Mouse (Mus musculus) kidney, postnatal 0 days (tissue): ENCODE results near the gene Tbc1d25. TPM values are rescaled to one million over a fixed set of nuclear protein-coding genes. Genes with fewer than 3 reads are reported as not detected.

ENCODE experiments used
- ATAC-seq: fragments of 200-750 bp; cut with Nextera tagmentation; replicated peaks from 2 replicates; pipeline ENCODE4 v1.8.0; 2017; ENCODE audit warnings: low read depth, moderate number of reproducible peaks, moderate TSS enrichment, moderate library complexity; ENCODE audit not compliant: low FRiP score
- DNase-seq: peaks from one replicate; pipeline ENCODE4 v3.0.0-alpha.2; 2016; ENCODE audit warnings: low spot score
- H3K27ac ChIP-seq: fragments of 300-500 bp; sonication (generic); 2 replicates; pipeline ENCODE4 v1.5.1; 2014; ENCODE audit warnings: mild to moderate bottlenecking
- H3K27me3 ChIP-seq: fragments of 300-500 bp; sonication (generic); 2 replicates; pipeline ENCODE4 v1.6.1; 2014; ENCODE audit warnings: low read length, mixed read lengths; ENCODE audit not compliant: insufficient read depth
- H3K36me3 ChIP-seq: fragments of 300-500 bp; sonication (generic); 2 replicates; pipeline ENCODE4 v1.6.1; 2014; ENCODE audit warnings: low read length, mixed read lengths; ENCODE audit not compliant: insufficient read depth
- H3K4me1 ChIP-seq: fragments of 300-500 bp; sonication (generic); replicated peaks from 2 replicates; pipeline ENCODE4 v1.6.1; 2014; ENCODE audit warnings: antibody characterized with exemption, low read length, mixed read lengths; ENCODE audit not compliant: insufficient read depth
- H3K4me2 ChIP-seq: fragments of 300-500 bp; sonication (generic); 2 replicates; pipeline ENCODE4 v1.6.1; 2014; ENCODE audit warnings: mild to moderate bottlenecking, low read length, moderate library complexity, mixed read lengths
- H3K4me3 ChIP-seq: fragments of 300-500 bp; sonication (generic); replicated peaks from 2 replicates; pipeline ENCODE4 v1.5.1; 2014; ENCODE audit warnings: low read depth, low read length
- H3K9ac ChIP-seq: fragments of 300-500 bp; sonication (generic); 2 replicates; pipeline ENCODE4 v1.6.1; 2014; ENCODE audit warnings: low read depth, low read length
- H3K9me3 ChIP-seq: fragments of 300-500 bp; sonication (generic); replicated peaks from 2 replicates; pipeline ENCODE4 v1.6.1; 2016; ENCODE audit warnings: low read length, inconsistent platforms, mixed read lengths
- CTCF ChIP-seq: IDR thresholded peaks from 2 replicates; pipeline ENCODE4 v1.5.1; 2016; ENCODE audit warnings: antibody characterized with exemption, low read depth, mild to moderate bottlenecking, moderate library complexity
- whole genome bisulfite sequencing: fragments of 180-500 bp; shearing (Covaris S2); extraction: QIAGEN DNeasy Blood & Tissue Kit; methylation state at CpG from one replicate; pipeline ENCODE4 v1.1.7; 2014; 5-methylcytosine and 5-hydroxymethylcytosine counted together
- polyA plus RNA-seq: library from polyadenylated mRNA; unstranded; fragments of >200 nt; fragmentation: Nextera tagmentation; extraction: Ambion mirVana; gene quantifications from 2 replicates; pipeline ENCODE4 v1.2.1, GENCODE M21; 2015

Tbc1d25 gene
- polyA plus RNA-seq = 9.6 and 10.4 TPM in 2 replicates

DNA sequence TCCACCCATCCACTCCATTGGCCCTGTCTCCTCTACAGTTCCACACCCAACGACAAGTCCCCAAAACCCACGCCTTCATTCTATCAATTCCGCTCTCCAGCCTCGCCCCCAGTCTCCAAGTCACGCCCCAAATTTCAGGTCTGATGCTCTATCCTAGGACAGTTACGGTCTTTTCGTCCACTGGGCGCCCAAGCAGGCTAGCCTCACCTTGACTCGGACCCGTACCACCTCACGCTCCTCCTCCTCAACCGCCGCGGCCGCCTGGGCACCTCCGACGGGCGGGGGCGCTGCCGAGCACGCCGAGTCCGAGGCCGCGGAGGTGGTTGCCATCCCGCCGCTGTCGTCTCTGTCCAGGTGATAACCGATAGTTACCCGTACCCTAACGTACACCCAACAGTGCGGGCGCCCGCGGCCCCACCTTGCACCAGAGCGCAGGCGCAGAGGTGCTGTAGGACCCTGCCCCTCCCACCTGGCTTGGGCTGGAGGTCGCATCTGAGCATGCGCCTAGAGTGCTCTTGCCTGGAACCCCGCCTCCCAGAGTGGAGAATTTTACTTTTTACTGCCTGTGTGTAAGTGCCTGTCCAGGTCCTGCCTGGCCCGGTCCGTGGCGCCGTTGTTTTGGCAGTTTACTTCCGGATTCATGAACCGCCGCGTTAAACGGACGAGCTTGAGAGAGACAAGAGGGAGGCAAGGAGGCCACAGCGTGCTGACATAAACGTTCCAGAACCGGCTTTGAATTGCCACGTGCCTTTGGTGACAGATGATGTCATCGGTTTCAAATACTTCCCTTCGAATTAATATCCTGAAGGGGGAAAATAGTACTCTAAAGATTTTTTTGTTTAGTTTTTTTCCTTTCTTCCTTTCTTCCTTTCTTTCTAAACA lies at the start of gene Tbc1d25:
TSS of gene Tbc1d25 (minus strand) at position 678 of the 882 bp plus-strand sequence.
- Histone ChIP-seq H3K27ac (no peak within 1 kb of the TSS), H3K27me3 (no peaks in the 10 kb centered on the region)
- WGBS = 25% methylated on average over 56 of the region's 56 CpGs

DNA sequence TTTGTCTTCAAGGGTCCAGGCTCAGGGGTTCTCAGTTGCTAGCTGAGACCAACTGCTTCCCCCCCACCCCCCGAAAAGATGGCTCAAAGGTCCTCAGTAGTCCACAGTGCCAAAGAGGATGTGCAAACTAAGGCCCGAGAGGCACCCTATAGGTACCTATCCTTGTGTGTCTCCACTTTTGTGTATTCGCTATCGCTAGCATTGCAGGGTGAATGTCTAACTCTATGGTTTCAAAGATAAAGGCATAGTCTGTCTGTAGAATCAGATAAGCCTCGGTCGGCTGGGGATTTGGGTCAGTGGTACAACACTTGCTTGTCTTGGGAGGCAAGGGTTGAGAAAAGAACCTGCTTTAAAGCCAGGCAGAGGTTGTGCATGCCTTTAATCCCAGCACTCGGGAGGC lies 47.5 kb upstream of the Tbc1d25 start:
- no peak overlapping the region for H3K9ac ChIP-seq
- WGBS = 91% methylated on average over 7 of the region's 7 CpGs

More for the DNA sequence above, at the start of gene Tbc1d25:
- peak within 1 kb of the TSS; percentile 58 for H3K4me3 ChIP-seq
- H3K4me1 ChIP-seq = no peaks in the 10 kb centered on the region
- peak within 1 kb of the TSS; percentile 59 for H3K4me2 ChIP-seq
- H3K9ac ChIP-seq = peak within 1 kb of the TSS; percentile 57
- DNase-seq (peak; percentile 89), ATAC-seq (peak; percentile 96)
- TF ChIP-seq CTCF = peak; percentile 38; the same call in 1 of the 2 replicates
- H3K36me3 ChIP-seq = no peaks in the 10 kb centered on the region
- H3K9me3 ChIP-seq = no peaks in the 10 kb centered on the region

DNA sequence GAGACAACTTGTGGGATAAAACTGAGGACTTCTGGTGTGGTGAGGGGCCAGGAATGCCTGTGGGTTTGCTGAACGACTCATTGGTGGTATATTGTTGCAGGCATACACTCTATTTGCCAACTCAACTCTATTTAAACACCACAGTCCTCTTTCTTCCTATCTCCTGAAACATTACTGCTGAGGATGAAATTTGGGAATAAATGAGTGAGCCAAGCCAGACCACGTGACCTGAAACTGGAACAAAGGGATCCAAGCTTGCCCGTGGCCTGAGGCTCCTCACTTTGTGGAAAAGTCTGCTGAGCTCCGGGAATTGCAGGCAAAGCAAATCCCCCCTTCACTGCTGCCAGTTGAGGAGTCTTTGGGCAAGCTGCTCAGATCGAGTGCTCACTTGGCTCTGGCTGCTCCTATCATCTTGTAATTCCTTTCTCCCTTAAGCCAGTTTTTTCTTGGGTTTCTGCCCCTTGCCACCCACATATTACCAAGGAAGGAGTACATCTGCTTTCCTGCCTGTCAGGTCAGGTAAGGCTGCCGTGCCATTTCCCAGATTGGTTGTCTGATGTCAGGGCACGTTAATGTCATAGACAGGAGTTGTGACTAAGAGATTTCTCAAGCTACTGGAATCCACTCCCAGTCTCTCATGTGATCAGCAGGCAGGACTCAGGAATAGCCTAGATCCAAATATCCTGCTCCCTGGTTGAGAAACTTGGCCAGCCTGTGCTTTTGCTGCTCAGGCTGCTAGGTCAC lies 46.9 kb upstream of the Tbc1d25 start:
- no peak overlapping the region for H3K4me3 ChIP-seq
- no peak overlapping the region for H3K4me2 ChIP-seq
- no peaks in the 10 kb centered on the region for H3K36me3 ChIP-seq
- TF ChIP-seq CTCF = no peak
- H3K9ac ChIP-seq = no peak overlapping the region
- H3K9me3 ChIP-seq = no peaks in the 10 kb centered on the region
- DNase-seq (no peak), ATAC-seq (no peak)
- WGBS = 69% methylated on average over 7 of the region's 7 CpGs
- no peaks in the 10 kb centered on the region for H3K27me3 ChIP-seq
- no peak overlapping the region for H3K27ac ChIP-seq
- no peaks in the 10 kb centered on the region for H3K4me1 ChIP-seq

More for the DNA sequence above, 47.5 kb upstream of the Tbc1d25 start:
- Histone ChIP-seq H3K27ac (no peak overlapping the region), H3K4me3 (no peak overlapping the region), H3K4me2 (no peak overlapping the region), H3K4me1 (no peaks in the 10 kb centered on the region), H3K9me3 (no peaks in the 10 kb centered on the region), H3K36me3 (no peaks in the 10 kb centered on the region), H3K27me3 (no peaks in the 10 kb centered on the region)
- ATAC-seq (no peak), DNase-seq (no peak)
- no peak for TF ChIP-seq CTCF

DNA sequence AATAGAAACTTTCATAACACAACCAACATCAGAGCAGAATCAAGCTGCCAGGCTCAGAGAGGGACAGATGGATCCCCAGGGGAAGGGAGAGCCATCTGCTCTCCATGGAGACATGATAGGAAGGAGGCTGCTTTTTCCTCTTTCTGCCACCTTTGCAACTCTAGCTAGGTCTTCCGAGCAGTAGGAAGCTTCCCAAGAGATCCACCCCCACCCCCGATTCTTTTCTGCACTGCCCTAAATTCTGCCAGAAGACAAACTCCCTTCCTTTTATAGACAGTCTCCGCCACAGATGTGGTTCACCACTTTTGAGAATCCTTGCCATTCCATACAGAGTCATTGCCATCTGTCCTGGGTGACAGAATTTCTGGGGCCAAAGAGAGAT lies 46.3 kb upstream of the Tbc1d25 start:
- Histone ChIP-seq H3K27ac (no peak overlapping the region), H3K4me2 (no peak overlapping the region), H3K36me3 (no peaks in the 10 kb centered on the region), H3K27me3 (no peaks in the 10 kb centered on the region), H3K4me3 (no peak overlapping the region), H3K9me3 (no peaks in the 10 kb centered on the region), H3K9ac (no peak overlapping the region), H3K4me1 (no peaks in the 10 kb centered on the region)
- 73% methylated on average over 3 of the region's 3 CpGs for WGBS
- no peak for TF ChIP-seq CTCF
- DNase-seq (no peak), ATAC-seq (no peak)

DNA sequence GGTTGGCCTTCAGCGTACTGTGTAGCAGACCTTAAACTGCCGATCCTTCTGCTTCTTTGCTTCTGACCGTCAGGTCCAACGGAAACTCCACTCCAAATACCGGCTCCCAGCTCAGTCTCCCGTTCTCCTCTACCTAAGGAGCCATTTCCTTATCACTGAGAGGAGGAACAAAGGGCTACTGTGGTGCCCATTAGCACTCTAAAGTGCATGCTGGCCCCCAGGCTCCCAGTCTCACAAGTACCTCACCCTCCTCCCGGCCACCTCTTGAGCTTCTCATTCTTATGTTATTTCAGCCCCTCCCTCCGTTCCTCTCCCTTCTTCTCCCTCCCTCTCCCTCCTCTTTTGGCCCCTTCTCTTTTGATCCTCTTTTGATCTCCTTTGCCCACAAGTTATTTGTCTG lies 43.7 kb upstream of the Tbc1d25 start:
- H3K9me3 ChIP-seq = no peaks in the 10 kb centered on the region
- TF ChIP-seq CTCF = no peak
- no peak overlapping the region for H3K27ac ChIP-seq
- no peak overlapping the region for H3K4me2 ChIP-seq
- ATAC-seq = no peak
- no peaks in the 10 kb centered on the region for H3K27me3 ChIP-seq
- no peak for DNase-seq
- no peaks in the 10 kb centered on the region for H3K36me3 ChIP-seq
- 41% methylated on average over 8 of the region's 8 CpGs for WGBS
- no peaks in the 10 kb centered on the region for H3K4me1 ChIP-seq
- no peak overlapping the region for H3K9ac ChIP-seq
- no peak overlapping the region for H3K4me3 ChIP-seq

DNA sequence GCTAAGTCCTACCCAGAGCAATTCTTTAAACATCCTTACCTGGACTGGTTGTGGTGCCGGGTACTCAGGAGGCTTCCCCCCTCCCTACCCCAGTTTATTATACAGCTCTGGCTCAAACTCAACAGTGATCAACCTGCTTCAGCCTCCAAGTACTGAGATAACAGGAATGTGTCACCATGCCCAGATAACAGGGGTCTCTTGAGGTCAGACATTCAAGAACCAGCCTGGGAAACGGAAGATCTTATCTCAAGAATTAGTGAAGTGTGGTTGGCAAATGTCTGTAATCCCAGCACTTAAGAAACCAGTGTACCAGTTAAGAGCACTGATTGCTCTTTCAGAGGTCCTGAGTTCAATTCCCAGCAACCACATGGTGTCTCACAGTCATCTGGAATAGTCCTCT lies 42.1 kb upstream of the Tbc1d25 start:
- Histone ChIP-seq H3K4me2 (no peak overlapping the region), H3K4me1 (no peaks in the 10 kb centered on the region), H3K27me3 (no peaks in the 10 kb centered on the region), H3K4me3 (no peak overlapping the region), H3K9me3 (no peaks in the 10 kb centered on the region), H3K36me3 (no peaks in the 10 kb centered on the region), H3K9ac (no peak overlapping the region), H3K27ac (no peak overlapping the region)
- TF ChIP-seq CTCF = no peak
- no peak for DNase-seq
- 71% methylated on average over 2 of the region's 2 CpGs for WGBS
- ATAC-seq = no peak
